In genomic region chrX:134371279-134371678, GRCm38 (mm10) we compare ENCODE assay signal across 11 mouse cellular contexts. TPM values are rescaled to one million over a fixed set of nuclear protein-coding genes. Genes with fewer than 3 reads are reported as not detected.
DNase-seq lines count a peak whose midpoint lies in the region; ATAC-seq and TF ChIP-seq lines count a peak whose summit lies in the region.
"Had no signal": no experiment of that assay in that cellular context is flagged by ENCODE, and none has a peak within 500 bp of the region (broad histone marks: within the 10 kb centered on the region; RNA-seq: fewer than 3 reads in every experiment).

No protein-coding gene starts in this region.

- no peak overlapping the region for H3K4me3 ChIP-seq in forebrain, postnatal 0 days (ENCODE audit: low read depth, low read length)
- H3K4me3 ChIP-seq in forebrain, embryonic 16.5 days (replicated peaks; ENCODE audit: low read length): no peak overlapping the region
- H3K4me3 ChIP-seq in lung, embryonic 14.5 days (ENCODE audit: low read depth, low read length): no peak overlapping the region
- H3K4me3 ChIP-seq: heart, embryonic 15.5 days; kidney, embryonic 15.5 days; neural tube, embryonic 13.5 days had no signal

- no peaks in the 10 kb centered on the region for H3K27me3 ChIP-seq in forebrain, postnatal 0 days (ENCODE audit: insufficient read depth, low read length)
- no peaks in the 10 kb centered on the region for H3K27me3 ChIP-seq in forebrain, embryonic 16.5 days (replicated peaks; ENCODE audit: control insufficient read depth, insufficient read depth, low read length)
- H3K27me3 ChIP-seq in lung, embryonic 14.5 days (ENCODE audit: insufficient read depth, low read length): no peaks in the 10 kb centered on the region
- H3K27me3 ChIP-seq: heart, embryonic 15.5 days; neural tube, embryonic 13.5 days had no signal

- no peak overlapping the region for H3K9ac ChIP-seq in forebrain, postnatal 0 days
- H3K9ac ChIP-seq in forebrain, embryonic 16.5 days (replicated peaks; ENCODE audit: low read depth, low read length): no peak overlapping the region
- no peak overlapping the region for H3K9ac ChIP-seq in lung, embryonic 14.5 days
- H3K9ac ChIP-seq: heart, embryonic 15.5 days; kidney, embryonic 15.5 days; neural tube, embryonic 13.5 days had no signal

- ATAC-seq in forebrain, postnatal 0 days: no peak
- no peak for ATAC-seq in forebrain, embryonic 16.5 days
- ATAC-seq in lung, embryonic 14.5 days (ENCODE audit: insufficient read depth): no peak

- TF ChIP-seq CTCF in forebrain, postnatal 0 days (IDR thresholded peaks at IDR 0.05; ENCODE audit: low read depth): peak; percentile 52
- TF ChIP-seq CTCF in lung, embryonic 14.5 days (IDR thresholded peaks at IDR 0.05; ENCODE audit: low read depth): peak; percentile 48
- TF ChIP-seq CTCF in brain, embryonic 14.5 days (IDR thresholded peaks at IDR 0.05; ENCODE audit: borderline replicate concordance, extremely low read depth, insufficient read depth, insufficient read length): no peak; the same call in 1 of the 2 replicates

- peak; percentile 7 for DNase-seq in forebrain, postnatal 0 days
- DNase-seq in lung, embryonic 14.5 days: peak; percentile 46
- no peak for DNase-seq in lung, postnatal 25 days (ENCODE audit: low spot score)
- peak; percentile 41 for DNase-seq in brain, embryonic 14.5 days (ENCODE audit: low read depth)
- DNase-seq in retina, postnatal 1 day: peak; percentile 35
- no peak for DNase-seq in cerebellum, postnatal 14 days
- DNase-seq in left cerebral cortex, postnatal 14 days (ENCODE audit: low spot score in 2 of 2): no peak

- no peaks in the 10 kb centered on the region for H3K36me3 ChIP-seq in forebrain, postnatal 0 days (ENCODE audit: insufficient read depth)
- no peaks in the 10 kb centered on the region for H3K36me3 ChIP-seq in forebrain, embryonic 16.5 days (ENCODE audit: control insufficient read depth, insufficient read depth)
- H3K36me3 ChIP-seq in lung, embryonic 14.5 days (ENCODE audit: insufficient read depth): no peaks in the 10 kb centered on the region
- H3K36me3 ChIP-seq: heart, embryonic 15.5 days; kidney, embryonic 15.5 days; neural tube, embryonic 13.5 days had no signal

- H3K4me1 ChIP-seq in forebrain, postnatal 0 days (ENCODE audit: insufficient read depth): no peaks in the 10 kb centered on the region
- H3K4me1 ChIP-seq in forebrain, embryonic 16.5 days (replicated peaks; ENCODE audit: control insufficient read depth, insufficient read depth, low read length): no peaks in the 10 kb centered on the region
- no peaks in the 10 kb centered on the region for H3K4me1 ChIP-seq in lung, embryonic 14.5 days (ENCODE audit: insufficient read depth)
- H3K4me1 ChIP-seq: heart, embryonic 15.5 days; kidney, embryonic 15.5 days; neural tube, embryonic 13.5 days had no signal

- no peak for TF ChIP-seq POLR2A in brain, embryonic 14.5 days (IDR thresholded peaks at IDR 0.05; ENCODE audit: borderline replicate concordance, extremely low read depth, insufficient read depth, insufficient read length, poor library complexity, severe bottlenecking)

- H3K4me2 ChIP-seq in forebrain, postnatal 0 days (ENCODE audit: low read depth): no peak overlapping the region
- no peak overlapping the region for H3K4me2 ChIP-seq in forebrain, embryonic 16.5 days (ENCODE audit: low read length)
- H3K4me2 ChIP-seq in lung, embryonic 14.5 days: no peak overlapping the region
- H3K4me2 ChIP-seq: heart, embryonic 15.5 days; kidney, embryonic 15.5 days; neural tube, embryonic 13.5 days had no signal

- 9% methylated on average over 2 of the region's 2 CpGs for WGBS in forebrain, postnatal 0 days
- WGBS in forebrain, embryonic 16.5 days: 10% methylated on average over 2 of the region's 2 CpGs
- 5% methylated on average over 2 of the region's 2 CpGs for WGBS in lung, embryonic 14.5 days

- intact Hi-C loops in left cerebral cortex, postnatal 14 days (cut with DNase I): no loop called here

- no peaks in the 10 kb centered on the region for H3K9me3 ChIP-seq in forebrain, postnatal 0 days (ENCODE audit: low read length)
- no peaks in the 10 kb centered on the region for H3K9me3 ChIP-seq in forebrain, embryonic 16.5 days (ENCODE audit: control insufficient read depth, low read length)
- H3K9me3 ChIP-seq in lung, embryonic 14.5 days (ENCODE audit: low read depth, low read length): no peaks in the 10 kb centered on the region
- H3K9me3 ChIP-seq: heart, embryonic 15.5 days; kidney, embryonic 15.5 days; neural tube, embryonic 13.5 days had no signal

- H3K27ac ChIP-seq in forebrain, postnatal 0 days (ENCODE audit: low read depth, low read length): no peak overlapping the region
- no peak overlapping the region for H3K27ac ChIP-seq in forebrain, embryonic 16.5 days (ENCODE audit: low read length)
- no peak overlapping the region for H3K27ac ChIP-seq in lung, embryonic 14.5 days (ENCODE audit: low read depth)
- H3K27ac ChIP-seq: heart, embryonic 15.5 days; kidney, embryonic 15.5 days; neural tube, embryonic 13.5 days had no signal

RNA-seq across cellular contexts. Expression of gene Drp2, which starts 33.1 kb away (rescaled TPM):
- 35.6 and 38.2 TPM in 2 replicates for total RNA-seq in forebrain, postnatal 0 days (2014; rRNA removed)
- polyA plus RNA-seq in forebrain, postnatal 0 days (2015; fragmentation: Nextera tagmentation; extraction: Ambion mirVana): 6.7 and 10.1 TPM in 2 replicates
- 16.0 and 19.3 TPM in 2 replicates for polyA plus RNA-seq in forebrain, embryonic 16.5 days (2015; fragmentation: Nextera tagmentation; extraction: Ambion mirVana)
- 0.99 and 2.3 TPM in 2 replicates for polyA plus RNA-seq in lung, embryonic 14.5 days (2014; fragmentation: Nextera tagmentation; extraction: Ambion mirVana)
- polyA plus RNA-seq in brain, embryonic 14.5 days (2012; rRNA removed): 32.4 and 42.6 TPM in 2 replicates
- 10 to 100 TPM; 55.0 to 73.9 TPM for total RNA-seq in left cerebral cortex, postnatal 14 days (2021)

Comparison
In these comparisons a context has a peak if more than half of its experiments do, and no peak if none do; other contexts are left out.
1. DNase-seq: peak in forebrain, postnatal 0 days (single experiment), lung, embryonic 14.5 days (single experiment), brain, embryonic 14.5 days (single experiment) and retina, postnatal 1 day (single experiment); none in lung, postnatal 25 days (single experiment), cerebellum, postnatal 14 days (0 of 2) and left cerebral cortex, postnatal 14 days (0 of 2).